Mouse (Mus musculus) myocyte (in vitro differentiated cells): Measurements from ENCODE around the gene Il3ra. TPM values are rescaled to one million over a fixed set of nuclear protein-coding genes. Genes with fewer than 3 reads are reported as not detected.

Experiments
- H3K27me3 ChIP-seq: one replicate; pipeline ENCODE4 v1.6.1; 2011; ENCODE audit not compliant: control insufficient read depth, insufficient read depth, insufficient read length
- H3K36me3 ChIP-seq: one replicate; pipeline ENCODE4 v1.6.1; 2011; ENCODE audit not compliant: control insufficient read depth, insufficient read depth
- H3K4me2 ChIP-seq: one replicate; pipeline ENCODE4 v1.6.1; 2011; ENCODE audit warnings: low read depth, control low read depth
- H3K4me3 ChIP-seq: one replicate; pipeline ENCODE4 v1.5.1; 2011; ENCODE audit warnings: mild to moderate bottlenecking, control low read depth, moderate library complexity
- H3K79me2 ChIP-seq: one replicate; pipeline ENCODE4 v1.6.1; 2011; ENCODE audit not compliant: control insufficient read depth, insufficient read depth
- H3ac ChIP-seq: one replicate; pipeline ENCODE4 v1.6.1; 2011; ENCODE audit not compliant: control insufficient read depth, insufficient read length
- CEBPB ChIP-seq: IDR thresholded peaks from 2 replicates; pipeline ENCODE4 v1.6.1; 2011; ENCODE audit warnings: mild to moderate bottlenecking, moderate library complexity; ENCODE audit not compliant: poor library complexity, insufficient read depth, severe bottlenecking
- E2F4 ChIP-seq: IDR thresholded peaks from one replicate; pipeline ENCODE4 v1.6.1; 2011; ENCODE audit warnings: mild to moderate bottlenecking, control low read depth, moderate library complexity; ENCODE audit not compliant: insufficient read depth
- MAX ChIP-seq: IDR thresholded peaks from one replicate; pipeline ENCODE4 v1.6.1; 2011; ENCODE audit warnings: low read depth, mild to moderate bottlenecking, control low read depth
- MYOD1 ChIP-seq, 3 experiments: IDR thresholded peaks; one replicate each; pipeline ENCODE4 v1.6.1; 2011; ENCODE audit warnings: control low read depth in 2 of 3, low read depth in 2 of 3, mild to moderate bottlenecking in 2 of 3, moderate library complexity in 1 of 3; ENCODE audit not compliant: insufficient read length in 2 of 3, control insufficient read depth in 1 of 3
- MYOG ChIP-seq, 3 experiments: IDR thresholded peaks; one replicate each; pipeline ENCODE4 v1.6.1; 2011; ENCODE audit warnings: control low read depth in 2 of 3, low read depth in 2 of 3, mild to moderate bottlenecking in 2 of 3; ENCODE audit not compliant: insufficient read length in 2 of 3, control insufficient read depth in 1 of 3, insufficient read depth in 1 of 3
- POLR2A ChIP-seq: IDR thresholded peaks from one replicate; pipeline ENCODE4 v1.6.1; 2011; ENCODE audit warnings: low read depth, mild to moderate bottlenecking, control low read depth, moderate library complexity; ENCODE audit not compliant: insufficient read length
- POLR2AphosphoS2 ChIP-seq: IDR thresholded peaks from one replicate; pipeline ENCODE4 v1.6.1; 2011; ENCODE audit warnings: low read depth, control low read depth; ENCODE audit not compliant: insufficient read length
- REST ChIP-seq: IDR thresholded peaks from one replicate; pipeline ENCODE4 v1.6.1; 2011; ENCODE audit warnings: mild to moderate bottlenecking, control low read depth, moderate library complexity; ENCODE audit not compliant: insufficient read depth, insufficient read length
- SRF ChIP-seq: IDR thresholded peaks from one replicate; pipeline ENCODE4 v1.6.1; 2011; ENCODE audit warnings: low read depth; ENCODE audit not compliant: control insufficient read depth, insufficient read length
- TCF12 ChIP-seq: IDR thresholded peaks from one replicate; pipeline ENCODE4 v1.6.1; 2011; ENCODE audit warnings: mild to moderate bottlenecking, control low read depth; ENCODE audit not compliant: poor library complexity, insufficient read depth, severe bottlenecking
- TCF3 ChIP-seq: IDR thresholded peaks from one replicate; pipeline ENCODE4 v1.6.1; 2011; ENCODE audit warnings: low read depth, control low read depth; ENCODE audit not compliant: insufficient read length
- USF1 ChIP-seq: IDR thresholded peaks from one replicate; pipeline ENCODE4 v1.6.1; 2011; ENCODE audit warnings: low read depth, mild to moderate bottlenecking, control low read depth, moderate library complexity
- polyA plus RNA-seq: library from polyadenylated mRNA; unstranded; fragments of >200 nt; fragmentation: generic; extraction: Trizol; gene quantifications from one replicate; pipeline ENCODE4 v1.2.1, GENCODE M21; 2012; ENCODE audit warnings: missing spikeins

Gene Il3ra
- polyA plus RNA-seq, 1 experiment, result 23.0 TPM

DNA sequence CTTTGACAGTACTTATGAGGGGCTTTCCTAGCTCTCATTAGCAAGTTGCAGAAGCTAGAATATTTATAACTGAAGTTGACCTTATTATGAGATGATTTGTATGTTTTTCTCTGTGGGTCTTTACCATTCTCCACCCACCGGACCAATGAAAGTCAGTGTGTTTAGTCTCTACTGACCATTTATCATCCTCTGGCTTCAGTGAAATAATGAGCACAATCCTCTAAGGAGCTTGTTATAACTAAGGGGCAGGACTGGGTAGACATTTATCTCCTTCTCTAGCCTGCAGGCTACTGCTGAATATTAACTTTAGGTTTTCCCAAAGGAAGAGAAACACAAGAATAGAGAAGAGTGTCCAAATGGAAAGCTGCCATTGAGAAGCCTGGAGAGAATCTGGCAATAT is 49.5 kb downstream of the Il3ra start:
- no peak overlapping the region for H3ac ChIP-seq
- H3K36me3 ChIP-seq, result no peaks in the 10 kb centered on the region
- TF ChIP-seq POLR2AphosphoS2 (no peak), MAX (no peak), E2F4 (no peak), SRF (no peak), POLR2A (no peak), CEBPB (no peak), REST (no peak), MYOG (IDR thresholded peaks at IDR 0.05; ENCODE audit: control insufficient read depth in 1 of 3, insufficient read depth in 1 of 3, insufficient read length in 2 of 3, low read depth in 2 of 3) (no peak)
- no peak overlapping the region for H3K4me2 ChIP-seq
- H3K79me2 ChIP-seq, result no peaks in the 10 kb centered on the region
- no peak overlapping the region for H3K4me3 ChIP-seq
- no peaks in the 10 kb centered on the region for H3K27me3 ChIP-seq

- Histone ChIP-seq H3K27me3 (no peaks in the 10 kb centered on the region), H3ac (no peak within 1 kb of the TSS), H3K36me3 (no peaks in the 10 kb centered on the region), H3K4me2 (no peak within 1 kb of the TSS), H3K79me2 (no peaks in the 10 kb centered on the region), H3K4me3 (no peak within 1 kb of the TSS)
- TF ChIP-seq SRF (no peak), MAX (no peak), E2F4 (no peak), CEBPB (no peak), MYOD1 (IDR thresholded peaks at IDR 0.05; ENCODE audit: control insufficient read depth in 1 of 3, insufficient read length in 2 of 3, low read depth in 2 of 3) (no peak), MYOG (IDR thresholded peaks at IDR 0.05; ENCODE audit: control insufficient read depth in 1 of 3, insufficient read depth in 1 of 3, insufficient read length in 2 of 3, low read depth in 2 of 3) (no peak), TCF3 (no peak), POLR2A (no peak), REST (no peak), POLR2AphosphoS2 (no peak), TCF12 (no peak), USF1 (no peak)
Observed at GRCm38 (mm10) chr14:14400998-14401397, 54.9 kb downstream of the Il3ra start, which contains the start of gene Olfr721-ps1. Gene Olfr721-ps1 (plus strand): TSS chr14:14401298.

Other genes starting within 250 kb of the Il3ra start
- gene Psmd6, start 225.3 kb upstream of the Il3ra start, polyA plus RNA-seq, result 103 TPM
- gene Olfr720, start 159.4 kb upstream of the Il3ra start, polyA plus RNA-seq, result not detected
- 0.01 TPM for gene Olfr31, start 23.4 kb upstream of the Il3ra start, polyA plus RNA-seq
- not detected for gene Olfr721-ps1, start 55.0 kb downstream of the Il3ra start, polyA plus RNA-seq